Mouse (Mus musculus) CH12F3 (cell line): Measurements from ENCODE around the gene Muc4.

Experiments
- in situ Hi-C: fragments of 300-500 bp; cut with MboI; formaldehyde crosslinking; loops from 2 replicates; pipeline ENCODE4 v1.14.3; 2020; ENCODE audit warnings: low sequenced_read_pairs

Gene Muc4

GRCm38 (mm10) chr16:32735586-32735985 is at the start of gene Muc4:
Gene Muc4 (plus strand): TSS chr16:32735886.
- in situ Hi-C loops, result no loop called here

GRCm38 (mm10) chr16:32685998-32686397 is 49.7 kb upstream of the Muc4 start:
- in situ Hi-C loops, result loop anchor here (5.0 to 10.0 kb wide), 2 partner anchors 51 to 174 kb away; no protein-coding TSS in a partner anchor

GRCm38 (mm10) chr16:32687221-32687620 is 48.5 kb upstream of the Muc4 start:
- in situ Hi-C loops, result loop anchor here (5.0 to 10.0 kb wide), 2 partner anchors 52 to 175 kb away; no protein-coding TSS in a partner anchor

- in situ Hi-C loops, result loop anchor here (5.0 to 10.0 kb wide), 2 partner anchors 54 to 176 kb away; no protein-coding TSS in a partner anchor
Observed at GRCm38 (mm10) chr16:32688770-32689169, 46.9 kb upstream of the Muc4 start.

- in situ Hi-C loops, result loop anchor here (5.0 to 10.0 kb wide), 2 partner anchors 55 to 177 kb away; no protein-coding TSS in a partner anchor
Observed at GRCm38 (mm10) chr16:32689501-32689900, 46.2 kb upstream of the Muc4 start.

- in situ Hi-C loops, result no loop called here
Observed at GRCm38 (mm10) chr16:32696841-32697464, 38.7 kb upstream of the Muc4 start.

GRCm38 (mm10) chr16:32697665-32698446 is 37.8 kb upstream of the Muc4 start:
- in situ Hi-C loops, result no loop called here

GRCm38 (mm10) chr16:32698550-32698949 is 37.1 kb upstream of the Muc4 start:
- in situ Hi-C loops, result no loop called here

GRCm38 (mm10) chr16:32703312-32703912 is 32.3 kb upstream of the Muc4 start:
- in situ Hi-C loops, result loop anchor here (10.0 kb wide), 1 partner anchor 91 kb away; the partner anchor contains the start of gene Muc20

GRCm38 (mm10) chr16:32705606-32706005 is 30.1 kb upstream of the Muc4 start:
- in situ Hi-C loops, result loop anchor here (10.0 kb wide), 1 partner anchor 89 kb away; the partner anchor contains the start of gene Muc20

- in situ Hi-C loops, result loop anchor here (10.0 kb wide), 1 partner anchor 88 kb away; the partner anchor contains the start of gene Muc20
Observed at GRCm38 (mm10) chr16:32707111-32707823, 28.4 kb upstream of the Muc4 start.

GRCm38 (mm10) chr16:32707824-32708456 is 27.7 kb upstream of the Muc4 start:
- in situ Hi-C loops, result loop anchor here (10.0 kb wide), 1 partner anchor 87 kb away; the partner anchor contains the start of gene Muc20

- in situ Hi-C loops, result loop anchor here (10.0 kb wide), 1 partner anchor 86 kb away; the partner anchor contains the start of gene Muc20
Observed at GRCm38 (mm10) chr16:32708457-32709033, 27.1 kb upstream of the Muc4 start.

GRCm38 (mm10) chr16:32709116-32709515 is 26.6 kb upstream of the Muc4 start:
- in situ Hi-C loops, result loop anchor here (10.0 kb wide), 1 partner anchor 86 kb away; the partner anchor contains the start of gene Muc20

- in situ Hi-C loops, result no loop called here
Observed at GRCm38 (mm10) chr16:32710426-32711070, 25.1 kb upstream of the Muc4 start.

- in situ Hi-C loops, result no loop called here
Observed at GRCm38 (mm10) chr16:32712202-32712601, 23.5 kb upstream of the Muc4 start.

- in situ Hi-C loops, result no loop called here
Observed at GRCm38 (mm10) chr16:32713556-32713955, 22.1 kb upstream of the Muc4 start.

- in situ Hi-C loops, result no loop called here
Observed at GRCm38 (mm10) chr16:32715364-32715763, 20.3 kb upstream of the Muc4 start.

- in situ Hi-C loops, result no loop called here
Observed at GRCm38 (mm10) chr16:32723163-32723562, 12.5 kb upstream of the Muc4 start.
